Mouse (Mus musculus): ENCODE results near the gene Vps45.

Vps45 gene

GRCm38 (mm10) chr3:96058231-96058896, at the start of gene Vps45:
Gene Vps45 (minus strand): TSS chr3:96058466.
- in situ Hi-C loops (cut with MseI, MboI), result no loop called here

- in situ Hi-C loops (cut with MseI, MboI), result no loop called here
These were observed 47.9 kb upstream of the Vps45 start for GRCm38 (mm10) chr3:96106151-96106550.

GRCm38 (mm10) chr3:96105232-96105747, 47.0 kb upstream of the Vps45 start:
- in situ Hi-C loops (cut with MseI, MboI), result no loop called here

- in situ Hi-C loops (cut with MseI, MboI), result no loop called here
These were observed 46.2 kb upstream of the Vps45 start, which contains the start of gene Otud7b for GRCm38 (mm10) chr3:96104261-96105065. Gene Otud7b (plus strand): TSS chr3:96104527.

DNA sequence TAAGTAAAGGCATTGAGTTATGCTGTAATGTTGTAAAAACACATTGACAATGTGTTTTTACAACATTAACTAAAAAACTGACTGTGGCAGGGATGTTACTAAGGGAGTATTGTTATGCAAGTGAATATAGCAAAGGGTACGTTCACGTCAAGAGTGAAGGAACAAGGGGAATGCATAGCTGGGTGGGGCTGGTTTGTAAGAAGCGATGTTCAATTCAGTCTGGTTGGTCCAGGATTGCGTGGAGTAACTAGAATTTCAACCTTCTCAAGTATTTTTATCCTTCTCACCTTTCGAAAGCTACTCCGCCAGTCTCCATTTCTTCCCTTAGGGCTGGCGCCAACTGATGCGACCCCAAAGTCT, 45.6 kb upstream of the Vps45 start:
- in situ Hi-C loops (cut with MseI, MboI), result no loop called here

- in situ Hi-C loops (cut with MseI, MboI), result no loop called here
These were observed 44.0 kb upstream of the Vps45 start for GRCm38 (mm10) chr3:96102100-96102872.

DNA sequence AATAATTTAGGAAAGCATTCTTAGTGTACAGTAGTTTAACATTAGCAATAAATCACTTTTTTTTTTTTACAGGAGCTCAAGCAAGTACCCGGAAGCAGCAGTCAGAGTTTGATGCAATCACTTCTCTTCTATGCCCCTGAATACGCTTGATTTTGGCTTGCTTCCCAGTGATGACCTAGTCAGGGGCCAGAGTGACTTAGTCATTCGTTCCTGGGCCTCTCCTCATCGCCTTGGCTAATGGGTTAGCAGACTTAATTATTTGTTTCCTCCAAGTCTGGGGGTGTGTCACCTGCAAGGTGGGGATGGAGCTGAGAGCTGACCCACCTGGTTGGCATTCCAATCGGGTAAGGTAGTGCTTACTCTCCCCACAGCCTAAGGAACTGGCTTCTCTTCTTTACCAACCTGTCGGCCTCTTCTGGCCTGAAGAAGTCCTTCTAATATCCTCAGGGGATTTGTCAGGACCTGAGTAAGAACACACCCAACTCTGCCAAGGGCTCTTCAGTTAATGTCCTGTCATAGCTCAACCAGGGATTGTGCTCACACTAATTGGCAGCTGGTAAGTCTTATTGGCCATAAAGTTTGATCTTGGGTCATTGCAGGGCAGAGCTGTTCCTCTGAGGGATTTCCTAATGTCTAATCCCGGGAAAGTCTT, 40.5 kb upstream of the Vps45 start:
- in situ Hi-C loops (cut with MseI, MboI), result no loop called here

DNA sequence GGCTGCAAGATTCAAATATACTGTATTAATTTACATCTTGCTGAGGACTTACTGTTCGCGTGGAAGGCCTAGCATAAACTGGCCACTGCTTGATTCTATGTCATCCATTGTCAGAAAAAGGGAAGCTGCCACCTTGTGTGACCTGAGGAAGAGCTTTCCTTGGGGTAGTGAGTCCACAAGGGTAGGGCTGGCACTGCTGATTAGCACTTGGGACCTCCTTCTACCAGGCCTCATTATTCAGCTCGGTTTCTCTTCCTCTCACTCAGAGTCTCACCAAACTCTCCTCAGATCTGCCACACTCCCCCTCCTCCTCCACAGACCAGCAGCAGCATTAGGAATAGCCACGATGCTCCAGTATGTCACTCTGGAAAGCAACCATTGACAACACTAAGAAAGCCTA, 39.9 kb upstream of the Vps45 start:
- in situ Hi-C loops (cut with MseI, MboI), result no loop called here

DNA sequence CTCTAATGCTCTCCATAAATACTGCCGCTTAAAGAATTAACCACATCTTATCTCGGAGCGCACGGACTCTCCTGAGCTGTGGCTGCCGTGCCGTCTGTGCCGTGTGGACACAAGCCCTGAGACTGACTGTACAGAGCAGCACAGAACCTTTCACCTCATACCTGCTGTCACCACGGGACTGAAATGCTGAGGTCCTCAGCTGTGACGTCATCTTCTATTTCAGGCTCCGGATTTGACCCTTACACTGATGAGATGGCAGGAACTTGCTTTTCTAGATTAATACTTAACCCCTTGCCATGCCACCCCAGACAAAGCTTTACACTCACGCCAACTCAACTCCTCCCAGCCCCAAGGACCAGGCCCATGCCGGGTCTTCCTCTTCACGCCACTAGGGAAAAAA, 35.9 kb upstream of the Vps45 start:
- in situ Hi-C loops (cut with MseI, MboI), result no loop called here

DNA sequence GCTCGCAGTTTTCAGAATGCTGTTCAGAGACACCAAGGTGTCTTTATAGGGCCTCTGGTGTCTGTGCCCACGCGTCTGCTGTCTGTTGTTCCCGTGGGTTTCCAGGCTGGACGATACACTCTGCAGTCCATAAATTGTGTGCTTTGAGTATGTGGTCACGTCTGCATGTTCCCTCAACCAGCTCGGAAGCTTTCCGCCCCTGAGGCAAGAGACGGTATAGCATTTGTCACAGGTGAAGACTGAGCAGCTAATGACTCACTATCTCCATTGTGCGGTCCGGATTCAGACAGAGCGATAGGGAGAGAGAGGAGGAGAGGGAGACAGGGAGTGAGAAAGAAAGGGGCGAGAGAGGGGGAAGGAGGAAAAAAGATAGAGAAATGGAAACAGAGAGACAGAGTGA, 35.2 kb upstream of the Vps45 start:
- in situ Hi-C loops (cut with MseI, MboI), result no loop called here

DNA sequence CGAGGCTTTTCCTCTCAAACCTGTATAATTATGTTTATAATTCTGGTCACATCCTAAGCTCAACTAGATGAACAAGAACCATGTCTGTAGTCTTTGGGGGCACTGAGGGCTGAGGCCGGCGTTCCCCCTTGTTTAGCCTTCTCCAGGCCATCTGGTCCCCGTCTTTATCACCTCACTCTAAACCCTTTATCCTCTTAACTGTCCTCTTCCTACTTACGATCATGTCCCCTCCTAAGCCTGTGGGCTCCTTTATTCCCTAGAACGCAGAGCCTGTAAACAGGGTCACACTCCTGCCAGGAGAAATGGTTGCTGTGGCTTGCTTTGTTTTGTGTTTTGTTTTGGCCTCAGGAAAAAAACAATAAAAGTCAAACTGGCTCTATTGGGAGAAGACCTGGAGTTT, 33.7 kb upstream of the Vps45 start:
- in situ Hi-C loops (cut with MseI, MboI), result no loop called here

GRCm38 (mm10) chr3:96091146-96091545, 32.9 kb upstream of the Vps45 start:
- in situ Hi-C loops (cut with MseI, MboI), result no loop called here

DNA sequence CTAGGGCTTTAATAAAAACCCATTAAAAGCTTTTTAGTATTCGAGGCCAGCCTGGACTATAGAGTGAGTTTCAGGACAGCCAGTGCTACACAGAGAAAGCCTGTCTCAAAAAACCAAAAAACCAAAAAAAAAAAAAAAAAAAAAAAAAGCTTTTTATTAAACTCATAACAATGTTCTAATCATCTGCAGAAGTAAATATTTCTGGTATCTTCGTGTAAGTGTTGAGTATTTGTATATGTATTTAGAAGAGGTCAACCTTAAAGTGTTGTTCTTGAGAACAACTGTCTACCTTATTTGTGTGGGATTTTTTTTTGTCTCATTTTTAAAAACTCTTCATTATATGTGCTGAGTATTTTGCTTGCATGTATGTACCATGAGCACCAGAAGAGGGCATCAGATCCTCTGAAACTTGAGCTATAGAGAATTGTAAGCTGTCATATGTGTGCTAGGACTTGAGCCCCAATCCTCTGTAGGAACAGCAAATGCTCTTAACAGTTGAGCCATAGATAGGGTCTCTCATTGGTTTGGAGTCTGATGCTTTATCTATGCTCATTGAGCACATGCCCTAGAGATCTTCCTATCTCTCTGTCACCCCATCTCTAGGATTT, 31.7 kb upstream of the Vps45 start:
- in situ Hi-C loops (cut with MseI, MboI), result loop anchor here in 1 of 2 experiments (5.0 kb wide), 1 partner anchor 57 kb away; no protein-coding TSS in a partner anchor

DNA sequence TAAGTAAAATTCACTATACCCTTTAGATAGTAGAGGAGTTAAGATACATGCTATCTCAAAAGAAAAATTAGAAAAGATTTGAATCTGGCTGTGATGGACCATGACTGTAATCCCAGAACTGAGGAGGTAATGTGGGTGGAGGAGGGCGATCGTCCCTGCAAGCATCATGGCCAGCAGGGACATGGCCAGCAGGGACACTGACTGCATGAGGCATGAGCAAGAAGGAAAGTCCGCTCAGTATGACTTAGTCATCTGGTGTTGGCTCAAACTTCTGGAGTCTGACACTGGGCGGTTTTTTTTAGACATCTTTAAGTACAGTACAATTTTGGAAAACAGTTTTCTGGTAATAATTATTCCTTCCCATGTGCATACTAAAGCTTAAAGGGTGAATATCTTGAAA, 29.5 kb upstream of the Vps45 start:
- in situ Hi-C loops (cut with MseI, MboI), result loop anchor here in 1 of 2 experiments (5.0 kb wide), 1 partner anchor 60 kb away; no protein-coding TSS in a partner anchor

DNA sequence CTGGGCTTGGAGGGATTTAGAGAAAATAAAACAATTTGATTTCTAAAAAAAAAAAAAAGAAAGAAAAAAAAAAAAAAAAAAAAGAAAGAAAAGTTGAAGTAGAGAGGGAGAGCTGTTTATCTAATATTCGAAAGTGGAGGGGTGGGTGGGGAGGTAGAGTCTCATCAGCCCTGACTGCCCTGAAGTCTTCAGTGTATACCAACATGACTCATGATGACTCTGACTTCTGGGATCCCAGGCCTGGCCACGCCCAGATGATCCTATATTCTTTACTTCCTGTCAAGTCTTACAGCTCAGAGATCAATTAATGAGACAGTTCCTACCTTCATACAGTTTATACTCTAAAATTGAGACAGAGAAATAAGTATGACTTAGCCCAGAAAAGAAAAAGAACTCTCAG, 29.0 kb upstream of the Vps45 start:
- in situ Hi-C loops (cut with MseI, MboI), result loop anchor here in 1 of 2 experiments (5.0 kb wide), 1 partner anchor 60 kb away; no protein-coding TSS in a partner anchor

DNA sequence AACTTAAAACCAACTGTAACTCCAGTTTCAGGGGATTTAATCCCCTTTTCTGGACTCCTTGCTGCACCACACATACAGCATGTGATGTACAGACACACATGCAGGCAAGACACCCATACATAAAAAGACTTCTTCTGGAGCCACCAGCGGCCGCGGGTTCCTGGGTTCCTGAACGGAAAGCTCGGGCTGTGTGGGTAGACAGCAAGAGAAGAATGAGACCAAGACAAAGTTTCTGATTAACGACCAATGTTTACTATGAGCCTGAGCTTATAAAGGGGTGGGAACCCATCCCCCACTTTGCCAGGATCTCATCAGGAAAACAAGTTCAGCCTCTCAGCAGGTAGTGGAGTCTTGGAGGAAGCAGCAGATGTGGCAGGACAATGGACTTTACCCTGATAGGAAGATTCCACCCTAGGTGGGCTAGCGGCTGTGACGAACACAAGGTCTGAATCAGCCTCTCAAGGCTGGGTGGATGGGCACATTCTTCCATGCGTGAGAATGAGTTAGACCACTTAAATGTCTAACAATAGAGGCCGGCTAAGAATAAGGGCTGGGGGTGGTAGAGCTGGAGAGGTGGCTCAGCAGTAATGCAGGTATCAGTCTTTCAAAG, 26.0 kb upstream of the Vps45 start:
- in situ Hi-C loops (cut with MseI, MboI), result loop anchor here in 1 of 2 experiments (5.0 kb wide), 1 partner anchor 63 kb away; no protein-coding TSS in a partner anchor

- in situ Hi-C loops (cut with MseI, MboI), result loop anchor here in 1 of 2 experiments (5.0 kb wide), 1 partner anchor 64 kb away; no protein-coding TSS in a partner anchor
These were observed 24.6 kb upstream of the Vps45 start for GRCm38 (mm10) chr3:96082714-96083508.

GRCm38 (mm10) chr3:96082100-96082499, 23.8 kb upstream of the Vps45 start:
- in situ Hi-C loops (cut with MseI, MboI), result loop anchor here in 1 of 2 experiments (5.0 kb wide), 1 partner anchor 65 kb away; no protein-coding TSS in a partner anchor

- in situ Hi-C loops (cut with MseI, MboI), result loop anchor here in 1 of 2 experiments (5.0 kb wide), 1 partner anchor 66 kb away; no protein-coding TSS in a partner anchor
These were observed 23.4 kb upstream of the Vps45 start for GRCm38 (mm10) chr3:96081650-96082049.

All from mouse trophoblast stem cell (cell line).